Mouse (Mus musculus) CH12.LX (cell line): Measurements from ENCODE around the gene Plekha5. TPM values are rescaled to one million over a fixed set of nuclear protein-coding genes. Genes with fewer than 3 reads are reported as not detected.
A peak's percentile ranks its signal among the peaks of the same experiment; 100 is the strongest.

Experiments
- DNase-seq: peaks from one replicate; pipeline ENCODE4 v3.0.0-alpha.2; 2013; ENCODE audit errors: extremely low read depth
- H3K27ac ChIP-seq: 2 replicates; pipeline ENCODE4 v1.5.1; 2012; ENCODE audit warnings: low read depth, mild to moderate bottlenecking, control low read depth, moderate library complexity; ENCODE audit not compliant: insufficient read depth
- H3K27me3 ChIP-seq: replicated peaks from 2 replicates; pipeline ENCODE3; 2012; ENCODE audit warnings: inconsistent platforms
- H3K36me3 ChIP-seq, 2 experiments: replicated peaks in 1 of 2; 2 replicates each; pipeline versions ENCODE3 to v1.6.1; 2012; ENCODE audit warnings: inconsistent platforms in 1 of 2, low read length in 1 of 2, mild to moderate bottlenecking in 1 of 2, mixed read lengths in 1 of 2, moderate library complexity in 1 of 2; ENCODE audit not compliant: control insufficient read depth in 1 of 2, insufficient read depth in 1 of 2
- H3K4me1 ChIP-seq, 2 experiments: 2 replicates each; pipeline ENCODE4 v1.6.1; 2012; ENCODE audit warnings: inconsistent platforms in 1 of 2, moderate library complexity in 1 of 2; ENCODE audit not compliant: insufficient read depth in 2 of 2, control insufficient read depth in 1 of 2
- H3K4me2 ChIP-seq: 2 replicates; pipeline ENCODE4 v1.6.1; 2012; ENCODE audit warnings: low read depth, mild to moderate bottlenecking, control low read depth; ENCODE audit not compliant: poor library complexity, insufficient read depth, severe bottlenecking
- H3K4me3 ChIP-seq, 3 experiments: fragments of 150-350 bp in 1 of 3; sonication (generic) in 1 of 3; replicated peaks in 1 of 3; 2 replicates each; pipeline versions ENCODE3 to v1.5.1; 2011 to 2012; ENCODE audit warnings: low read depth in 2 of 3, low read length in 2 of 3, mild to moderate bottlenecking in 2 of 3, moderate library complexity in 2 of 3, control low read depth in 1 of 3, improper control_type of control experiment in 1 of 3, inconsistent platforms in 1 of 3, mixed read lengths in 1 of 3; ENCODE audit not compliant: poor library complexity in 1 of 3
- H3K79me2 ChIP-seq: replicated peaks from 2 replicates; pipeline ENCODE4 v1.6.1; 2012; ENCODE audit warnings: mild to moderate bottlenecking, moderate library complexity; ENCODE audit not compliant: control insufficient read depth, poor library complexity, insufficient read depth, severe bottlenecking; ENCODE audit errors: extremely low read depth
- H3K9ac ChIP-seq: 2 replicates; pipeline ENCODE4 v1.6.1; 2012; ENCODE audit warnings: low read depth, mild to moderate bottlenecking, control low read depth, moderate library complexity; ENCODE audit not compliant: insufficient read depth
- H3K9me3 ChIP-seq: replicated peaks from 2 replicates; pipeline ENCODE3; 2012; ENCODE audit warnings: low read length, inconsistent platforms, mixed read lengths
- CHD1 ChIP-seq: IDR thresholded peaks from 2 replicates; pipeline ENCODE4 v1.6.1; 2012; ENCODE audit warnings: low read depth, low read length, improper control_type of control experiment, inconsistent platforms
- EP300 ChIP-seq: IDR thresholded peaks from 2 replicates; pipeline ENCODE4 v1.6.1; 2011; ENCODE audit warnings: low read length, improper control_type of control experiment
- ETS1 ChIP-seq: conservative IDR thresholded peaks from 2 replicates; pipeline ENCODE4 v1.6.1; 2012; ENCODE audit warnings: low read depth, mild to moderate bottlenecking, inconsistent platforms, low read length, improper control_type of control experiment, moderate library complexity
- HCFC1 ChIP-seq: IDR thresholded peaks from 2 replicates; pipeline ENCODE4 v1.6.1; 2012; ENCODE audit warnings: low read depth, mild to moderate bottlenecking, inconsistent platforms, low read length, improper control_type of control experiment
- IRF4 ChIP-seq: IDR thresholded peaks from 2 replicates; pipeline ENCODE4 v1.6.1; 2014; ENCODE audit warnings: low read depth, mild to moderate bottlenecking, inconsistent platforms, low read length, improper control_type of control experiment
- JUN ChIP-seq: IDR thresholded peaks from 2 replicates; pipeline ENCODE4 v1.6.1; 2011; ENCODE audit warnings: low read depth, mild to moderate bottlenecking, low read length, improper control_type of control experiment, moderate library complexity; ENCODE audit not compliant: insufficient read depth
- JUND ChIP-seq: conservative IDR thresholded peaks from 2 replicates; pipeline ENCODE4 v1.6.1; 2011; ENCODE audit warnings: low read depth, low read length, improper control_type of control experiment
- MAFK ChIP-seq: IDR thresholded peaks from 2 replicates; pipeline ENCODE4 v1.6.1; 2011; ENCODE audit warnings: low read length, improper control_type of control experiment; ENCODE audit not compliant: insufficient replicate concordance
- MYC ChIP-seq: IDR thresholded peaks from 2 replicates; pipeline ENCODE4 v1.6.1; 2011; ENCODE audit warnings: low read depth, mild to moderate bottlenecking, improper control_type of control experiment, low read length
- POLR2A ChIP-seq: IDR thresholded peaks from 2 replicates; pipeline ENCODE4 v1.6.1; 2011; ENCODE audit warnings: low read depth, mild to moderate bottlenecking, improper control_type of control experiment, low read length
- POLR2AphosphoS2 ChIP-seq: IDR thresholded peaks from 2 replicates; pipeline ENCODE4 v1.6.1; 2011; ENCODE audit warnings: low read depth, low read length, improper control_type of control experiment
- UBTF ChIP-seq: IDR thresholded peaks from 2 replicates; pipeline ENCODE4 v1.6.1; 2012; ENCODE audit warnings: low read depth, mild to moderate bottlenecking, inconsistent platforms, low read length, improper control_type of control experiment, moderate library complexity
- USF1 ChIP-seq: IDR thresholded peaks from 2 replicates; pipeline ENCODE4 v1.6.1; 2014; ENCODE audit warnings: low read depth, mild to moderate bottlenecking, inconsistent platforms, low read length, improper control_type of control experiment
- ZC3H11A ChIP-seq: IDR thresholded peaks from 2 replicates; pipeline ENCODE4 v1.6.1; 2012; ENCODE audit warnings: low read depth, mild to moderate bottlenecking, inconsistent platforms, low read length, improper control_type of control experiment
- ZKSCAN1 ChIP-seq: IDR thresholded peaks from 2 replicates; pipeline ENCODE4 v1.6.1; 2012; ENCODE audit warnings: low read depth, inconsistent platforms, low read length, improper control_type of control experiment, borderline replicate concordance
- dilution Hi-C: fragments of 300-500 bp; cut with MboI; formaldehyde crosslinking; loops from 2 replicates; pipeline ENCODE4 v1.14.3; 2020; ENCODE audit warnings: low sequenced_read_pairs; ENCODE audit not compliant: extremely low pct_unique_long_range_greater_than_20kb, extremely low pct_ligation_motif_present
- in situ Hi-C: fragments of 300-500 bp; cut with MboI; formaldehyde crosslinking; loops from 3 replicates; pipeline ENCODE4 v1.14.3; 2019; ENCODE audit warnings: low sequenced_read_pairs, low pct_ligation_motif_present, low pct_unique_long_range_greater_than_20kb, mixed read lengths
- polyA plus RNA-seq: library from polyadenylated mRNA; unstranded; fragments of >175 nt; gene quantifications from 2 replicates; pipeline ENCODE4 v1.2.1, GENCODE M21; 2012; ENCODE audit warnings: low read depth; ENCODE audit not compliant: insufficient read length
- total RNA-seq, 2 experiments: library from RNA; depleted of rRNA; stranded (reverse); fragments of 300-350 nt in 1 of 2; fragments of >200 nt in 1 of 2; gene quantifications; 2 replicates each; pipeline ENCODE4 v1.2.3; 2012 to 2014

Gene Plekha5
- total and polyA plus RNA-seq, 3 experiments: 0.12 to 0.38 (median 0.27) TPM

DNA sequence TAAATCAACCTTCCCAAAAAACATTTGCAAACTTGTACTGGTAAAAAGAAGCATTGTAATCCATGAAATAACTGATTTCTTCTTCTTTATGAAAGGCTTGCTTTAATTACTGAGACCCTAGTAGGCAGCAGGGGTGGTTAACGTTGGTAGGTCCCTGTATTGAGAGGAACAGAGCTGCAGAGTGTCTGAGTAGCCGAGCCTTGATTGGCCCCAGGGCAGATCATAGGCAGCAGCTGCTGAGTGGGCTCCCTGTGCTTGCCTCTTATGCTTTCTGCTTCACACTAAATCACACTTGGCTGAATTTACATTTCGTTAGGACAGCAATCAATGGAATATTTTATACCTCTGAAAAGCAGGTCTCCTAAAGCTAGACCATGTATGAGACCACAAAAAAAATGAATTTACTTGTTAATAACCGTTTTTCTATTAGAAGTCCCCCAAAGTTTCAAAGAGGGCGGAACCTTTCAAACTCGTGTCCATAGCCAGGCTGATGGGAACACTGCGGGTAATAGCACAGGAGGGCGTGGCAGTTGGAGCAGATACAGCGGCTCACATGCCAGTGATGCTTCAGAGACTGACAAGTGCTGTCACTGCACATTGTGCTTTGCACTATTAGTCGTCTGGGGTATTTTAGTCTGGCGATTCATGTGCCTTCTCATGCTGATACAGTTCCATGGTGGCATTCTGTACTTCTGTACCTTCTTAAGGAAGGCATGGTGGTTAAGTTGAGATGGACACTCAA, 123.5 kb downstream of the Plekha5 start:
- H3K79me2 ChIP-seq: no peaks in the 10 kb centered on the region
- H3K9me3 ChIP-seq: no peaks in the 10 kb centered on the region
- dilution Hi-C loops: no loop called here
- no peaks in the 10 kb centered on the region for H3K27me3 ChIP-seq
- H3K4me1 ChIP-seq: peaks cover 8 to 19% of the 10 kb centered on the region in 2 experiments
- no peak overlapping the region for H3K4me3 ChIP-seq
- no peak overlapping the region for H3K27ac ChIP-seq
- no peak overlapping the region for H3K9ac ChIP-seq
- no peak for DNase-seq
- in situ Hi-C loops: no loop called here
- TF ChIP-seq MYC: no peak
- no peak for TF ChIP-seq JUND
- TF ChIP-seq JUN: no peak
- no peak for TF ChIP-seq EP300
- TF ChIP-seq HCFC1: no peak
- no peak for TF ChIP-seq IRF4
- no peak for TF ChIP-seq ETS1
- TF ChIP-seq POLR2A: no peak
- TF ChIP-seq CHD1: no peak
- TF ChIP-seq, all 38 proteins: peak for 0
- Histone ChIP-seq H3K4me2 (no peak overlapping the region), H3K36me3 (no peaks in the 10 kb centered on the region)

DNA sequence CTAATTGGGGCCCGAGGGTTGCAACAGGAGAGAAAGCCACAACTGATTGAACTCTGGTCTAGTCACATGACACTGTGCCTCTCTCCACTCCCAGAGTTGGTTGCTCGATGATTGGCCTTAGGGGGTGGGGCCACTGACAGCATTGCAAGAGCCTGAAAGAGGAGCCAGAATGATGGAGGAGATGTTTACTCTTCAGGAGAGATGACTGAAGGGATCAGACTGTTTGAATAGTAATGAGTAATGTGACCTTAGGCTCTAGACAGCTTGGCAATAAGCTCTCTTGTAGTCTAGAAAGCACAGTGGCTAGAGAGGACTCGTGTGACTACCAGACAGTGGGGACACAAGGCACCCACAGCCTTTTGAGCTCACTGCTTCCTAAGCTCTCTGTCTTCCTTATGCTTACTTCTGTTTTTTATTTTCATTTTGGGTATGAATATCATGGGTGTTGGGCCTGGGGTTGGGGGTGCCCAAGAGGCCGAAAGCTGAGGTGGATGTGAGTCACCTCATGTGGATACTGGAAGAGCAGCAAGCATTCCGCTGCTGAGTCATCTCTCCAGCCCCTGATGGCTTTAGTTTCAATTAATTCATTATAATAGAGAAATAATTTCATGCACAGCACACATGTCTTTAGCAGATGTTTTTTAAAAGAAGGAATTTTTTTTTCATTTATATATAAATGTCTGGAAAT, 124.4 kb downstream of the Plekha5 start:
- dilution Hi-C loops (no loop called here), in situ Hi-C loops (no loop called here)
- TF ChIP-seq EP300 (no peak), POLR2AphosphoS2 (no peak), UBTF (no peak), ETS1 (no peak), ZKSCAN1 (no peak), MAFK (no peak), MYC (no peak), ZC3H11A (no peak), USF1 (no peak), JUND (no peak), HCFC1 (no peak)
- H3K4me2 ChIP-seq: no peak overlapping the region
- H3K4me1 ChIP-seq: peaks cover 8 to 16% of the 10 kb centered on the region in 2 experiments
- DNase-seq: peak; percentile 21
- H3K27ac ChIP-seq: no peak overlapping the region
- H3K9me3 ChIP-seq: no peaks in the 10 kb centered on the region
- H3K79me2 ChIP-seq: no peaks in the 10 kb centered on the region
- H3K9ac ChIP-seq: no peak overlapping the region
- no peaks in the 10 kb centered on the region for H3K36me3 ChIP-seq
- H3K4me3 ChIP-seq: no peak overlapping the region
- no peaks in the 10 kb centered on the region for H3K27me3 ChIP-seq
